Mouse (Mus musculus): ENCODE measurements around the gene Rpl4. TPM values are rescaled to one million over a fixed set of nuclear protein-coding genes. Genes with fewer than 3 reads are reported as not detected.
"Not testable (repeated sequence)": the region's sequence is repeated elsewhere in the genome, so short reads cannot be mapped to it uniquely, and the experiment has no call there.

The Rpl4 gene
- polyA plus RNA-seq, 1 experiment from 2014 or later, result 801 TPM

- H3K4me1 ChIP-seq, result peaks cover 17% of the 10 kb centered on the region; the same call in 1 of the 2 replicates
- H3K4me2 ChIP-seq (replicated peaks), result peak overlapping the region; percentile 81
- H3K27ac ChIP-seq, result no peak overlapping the region
- peak overlapping the region; percentile 71 for H3K4me3 ChIP-seq
- peaks cover 38% of the 10 kb centered on the region for H3K36me3 ChIP-seq
- no peak for ATAC-seq (ENCODE audit: low FRiP score, low read depth)
- no peaks in the 10 kb centered on the region for H3K9me3 ChIP-seq
- no peaks in the 10 kb centered on the region for H3K27me3 ChIP-seq (replicated peaks)
- H3K9ac ChIP-seq, result peak overlapping the region; percentile 71
These were observed 1.2 kb downstream of the Rpl4 start for GRCm38 (mm10) chr9:64174341-64174740.

GRCm38 (mm10) chr9:64174766-64175165 lies 1.6 kb downstream of the Rpl4 start:
- H3K9ac ChIP-seq, result no peak overlapping the region

GRCm38 (mm10) chr9:64175378-64175777 lies 2.2 kb downstream of the Rpl4 start:
- Histone ChIP-seq H3K4me1 (peaks cover 24% of the 10 kb centered on the region), H3K4me3 (no peak overlapping the region), H3K27ac (no peak overlapping the region), H3K36me3 (peaks cover 38% of the 10 kb centered on the region), H3K9me3 (no peaks in the 10 kb centered on the region), H3K27me3 (replicated peaks) (no peaks in the 10 kb centered on the region), H3K9ac (no peak overlapping the region), H3K4me2 (replicated peaks) (no peak overlapping the region)
- ATAC-seq (ENCODE audit: low FRiP score, low read depth), result no peak
- 90% methylated on average over 11 of the region's 11 CpGs for WGBS

More at GRCm38 (mm10) chr9:64174766-64175165, 1.6 kb downstream of the Rpl4 start:
- Histone ChIP-seq H3K4me1 (peaks cover 20% of the 10 kb centered on the region), H3K4me3 (no peak overlapping the region), H3K4me2 (replicated peaks) (peak overlapping the region; percentile 81), H3K9me3 (no peaks in the 10 kb centered on the region), H3K27me3 (replicated peaks) (no peaks in the 10 kb centered on the region), H3K36me3 (peaks cover 38% of the 10 kb centered on the region), H3K27ac (no peak overlapping the region)
- WGBS, result 68% methylated on average over 8 of the region's 8 CpGs
- no peak for ATAC-seq (ENCODE audit: low FRiP score, low read depth)

- Histone ChIP-seq H3K4me2 (replicated peaks) (peak overlapping the region; percentile 65), H3K27me3 (replicated peaks) (no peaks in the 10 kb centered on the region), H3K9me3 (no peaks in the 10 kb centered on the region), H3K4me3 (peak overlapping the region; percentile 68; the same call in 1 of the 2 replicates), H3K36me3 (peaks cover 52% of the 10 kb centered on the region), H3K9ac (0 out of 2 replicates have a peak overlapping the region, but pooled peaks have one; percentile 69), H3K4me1 (peaks cover 21% of the 10 kb centered on the region), H3K27ac (peak overlapping the region; percentile 15; the same call in 1 of the 2 replicates)
- WGBS, result 42% methylated on average over 3 of the region's 3 CpGs
- ATAC-seq (ENCODE audit: low FRiP score, low read depth), result peak; percentile 70
These were observed 5.4 kb downstream of the Rpl4 start for GRCm38 (mm10) chr9:64178610-64178973.

GRCm38 (mm10) chr9:64178974-64179646 lies 5.9 kb downstream of the Rpl4 start, which contains the start of gene Snapc5:
TSS of gene Snapc5 (plus strand) at chr9:64179274.
- H3K9me3 ChIP-seq, result no peaks in the 10 kb centered on the region
- no peaks in the 10 kb centered on the region for H3K27me3 ChIP-seq (replicated peaks)
- peak within 1 kb of the TSS; percentile 65 for H3K4me2 ChIP-seq (replicated peaks)
- peak within 1 kb of the TSS; percentile 69 for H3K9ac ChIP-seq
- peaks cover 18% of the 10 kb centered on the region for H3K4me1 ChIP-seq
- under 1% methylated on average over 35 of the region's 35 CpGs for WGBS
- peak; percentile 94 for ATAC-seq (ENCODE audit: low FRiP score, low read depth)
- peaks cover 54% of the 10 kb centered on the region for H3K36me3 ChIP-seq
- H3K4me3 ChIP-seq, result peak within 1 kb of the TSS; percentile 68
- H3K27ac ChIP-seq, result peak within 1 kb of the TSS; percentile 26; the same call in 1 of the 2 replicates

- H3K9ac ChIP-seq, result not testable (repeated sequence)
- WGBS, result 92% methylated on average over 5 of the region's 5 CpGs
- peaks cover 42% of the 10 kb centered on the region for H3K36me3 ChIP-seq
These were observed 10.1 kb downstream of the Rpl4 start for GRCm38 (mm10) chr9:64183295-64183694.

GRCm38 (mm10) chr9:64184166-64184840 lies 11.1 kb downstream of the Rpl4 start:
- Histone ChIP-seq H3K4me1 (peaks cover 7% of the 10 kb centered on the region), H3K4me3 (no peak overlapping the region), H3K4me2 (replicated peaks) (no peak overlapping the region), H3K36me3 (peaks cover 46% of the 10 kb centered on the region), H3K9me3 (no peaks in the 10 kb centered on the region), H3K9ac (no peak overlapping the region), H3K27me3 (replicated peaks) (no peaks in the 10 kb centered on the region), H3K27ac (no peak overlapping the region)
- ATAC-seq (ENCODE audit: low FRiP score, low read depth), result no peak
- WGBS, result 93% methylated on average over 5 of the region's 5 CpGs

More at GRCm38 (mm10) chr9:64183295-64183694, 10.1 kb downstream of the Rpl4 start:
- ATAC-seq (ENCODE audit: low FRiP score, low read depth); H3K9me3 ChIP-seq; H3K4me1 ChIP-seq; H3K27ac ChIP-seq; H3K4me2 ChIP-seq (replicated peaks); H3K27me3 ChIP-seq (replicated peaks); H3K4me3 ChIP-seq: not testable (repeated sequence)

- no peak for ATAC-seq (ENCODE audit: low FRiP score, low read depth)
- WGBS, result 100% methylated on average over 1 of the region's 1 CpGs
- Histone ChIP-seq H3K27ac (no peak overlapping the region), H3K9ac (no peak overlapping the region), H3K4me2 (replicated peaks) (no peak overlapping the region), H3K27me3 (replicated peaks) (no peaks in the 10 kb centered on the region), H3K4me3 (no peak overlapping the region), H3K9me3 (no peaks in the 10 kb centered on the region), H3K36me3 (peaks cover 31% of the 10 kb centered on the region), H3K4me1 (no peaks in the 10 kb centered on the region)
These were observed 20.7 kb downstream of the Rpl4 start for GRCm38 (mm10) chr9:64193879-64194278.

GRCm38 (mm10) chr9:64195554-64195953 lies 22.4 kb downstream of the Rpl4 start:
- H3K36me3 ChIP-seq, result peaks cover 18% of the 10 kb centered on the region
- no peaks in the 10 kb centered on the region for H3K9me3 ChIP-seq
- no peak overlapping the region for H3K4me2 ChIP-seq (replicated peaks)
- 83% methylated on average over 4 of the region's 4 CpGs for WGBS
- H3K4me3 ChIP-seq, result no peak overlapping the region
- no peak for ATAC-seq (ENCODE audit: low FRiP score, low read depth)
- H3K27me3 ChIP-seq (replicated peaks), result no peaks in the 10 kb centered on the region
- no peak overlapping the region for H3K27ac ChIP-seq
- H3K9ac ChIP-seq, result no peak overlapping the region
- H3K4me1 ChIP-seq, result no peaks in the 10 kb centered on the region

- Histone ChIP-seq H3K27ac (no peak overlapping the region), H3K4me2 (replicated peaks) (no peak overlapping the region), H3K36me3 (peaks cover 8% of the 10 kb centered on the region), H3K4me1 (no peaks in the 10 kb centered on the region), H3K4me3 (no peak overlapping the region), H3K9ac (no peak overlapping the region), H3K9me3 (no peaks in the 10 kb centered on the region), H3K27me3 (replicated peaks) (no peaks in the 10 kb centered on the region)
- ATAC-seq (ENCODE audit: low FRiP score, low read depth), result no peak
- 83% methylated on average over 8 of the region's 8 CpGs for WGBS
These were observed 24.3 kb downstream of the Rpl4 start for GRCm38 (mm10) chr9:64197524-64197923.

- Histone ChIP-seq H3K9me3 (no peaks in the 10 kb centered on the region), H3K27ac (no peak overlapping the region), H3K4me3 (no peak overlapping the region), H3K4me2 (replicated peaks) (no peak overlapping the region), H3K9ac (no peak overlapping the region), H3K4me1 (no peaks in the 10 kb centered on the region), H3K36me3 (peaks cover 15% of the 10 kb centered on the region), H3K27me3 (replicated peaks) (no peaks in the 10 kb centered on the region)
- ATAC-seq (ENCODE audit: low FRiP score, low read depth), result no peak
- 89% methylated on average over 5 of the region's 5 CpGs for WGBS
These were observed 25.0 kb downstream of the Rpl4 start for GRCm38 (mm10) chr9:64198068-64198762.

GRCm38 (mm10) chr9:64198763-64199418 lies 25.7 kb downstream of the Rpl4 start:
- H3K4me1 ChIP-seq; H3K9me3 ChIP-seq; H3K27me3 ChIP-seq (replicated peaks); H3K4me2 ChIP-seq (replicated peaks); H3K4me3 ChIP-seq; ATAC-seq (ENCODE audit: low FRiP score, low read depth); H3K27ac ChIP-seq; H3K9ac ChIP-seq: not testable (repeated sequence)
- WGBS, result 94% methylated on average over 7 of the region's 7 CpGs
- H3K36me3 ChIP-seq, result peaks cover 20% of the 10 kb centered on the region

All from neural tube, embryonic 12.5 days (tissue).